Mouse (Mus musculus): ENCODE measurements at regions not wholly inside any gene's neighbourhood (a gene's known extent, or its start where the extent isn't known, plus 50 kb on each side); places are given as distances from the start of the nearest gene placed in this dataset.
"Not testable (repeated sequence)": the region's sequence is repeated elsewhere in the genome, so short reads cannot be mapped to it uniquely, and the experiment has no call there.

DNA sequence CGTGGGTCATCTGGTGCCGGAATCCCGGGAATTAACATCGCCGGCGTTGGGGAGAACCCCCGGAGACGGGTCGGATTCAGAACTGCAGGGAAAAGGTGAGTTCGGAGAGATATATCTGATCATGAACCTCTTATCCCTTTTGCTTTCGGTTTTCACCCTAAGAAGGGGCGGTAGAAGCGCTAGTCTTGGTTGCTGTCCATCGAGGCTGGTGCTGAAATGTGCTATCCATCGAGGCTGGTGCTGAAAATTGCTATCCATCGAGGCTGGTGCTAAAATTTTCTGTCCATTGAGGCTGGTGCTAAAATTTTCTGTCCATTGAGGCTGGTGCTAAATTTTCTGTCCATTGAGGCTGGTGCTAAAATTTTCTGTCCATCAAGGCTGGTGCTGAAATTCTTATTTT is 580.4 kb upstream of the Ppp6c start:
- peak; percentile 81 for TF ChIP-seq MAX (IDR thresholded peaks at IDR 0.05)
- not testable (repeated sequence) for TF ChIP-seq MYOG (IDR thresholded peaks at IDR 0.05; ENCODE audit: control insufficient read depth, extremely low read depth, insufficient read length); CTCF (IDR thresholded peaks at IDR 0.05; ENCODE audit: control insufficient read depth, insufficient read depth, insufficient read length); USF1 (IDR thresholded peaks at IDR 0.05; ENCODE audit: low read depth); MYOD1 (IDR thresholded peaks at IDR 0.05; ENCODE audit: control insufficient read depth, insufficient read length, low read depth)
